Mouse (Mus musculus): ENCODE measurements around the gene Nprl2.

The Nprl2 gene

DNA sequence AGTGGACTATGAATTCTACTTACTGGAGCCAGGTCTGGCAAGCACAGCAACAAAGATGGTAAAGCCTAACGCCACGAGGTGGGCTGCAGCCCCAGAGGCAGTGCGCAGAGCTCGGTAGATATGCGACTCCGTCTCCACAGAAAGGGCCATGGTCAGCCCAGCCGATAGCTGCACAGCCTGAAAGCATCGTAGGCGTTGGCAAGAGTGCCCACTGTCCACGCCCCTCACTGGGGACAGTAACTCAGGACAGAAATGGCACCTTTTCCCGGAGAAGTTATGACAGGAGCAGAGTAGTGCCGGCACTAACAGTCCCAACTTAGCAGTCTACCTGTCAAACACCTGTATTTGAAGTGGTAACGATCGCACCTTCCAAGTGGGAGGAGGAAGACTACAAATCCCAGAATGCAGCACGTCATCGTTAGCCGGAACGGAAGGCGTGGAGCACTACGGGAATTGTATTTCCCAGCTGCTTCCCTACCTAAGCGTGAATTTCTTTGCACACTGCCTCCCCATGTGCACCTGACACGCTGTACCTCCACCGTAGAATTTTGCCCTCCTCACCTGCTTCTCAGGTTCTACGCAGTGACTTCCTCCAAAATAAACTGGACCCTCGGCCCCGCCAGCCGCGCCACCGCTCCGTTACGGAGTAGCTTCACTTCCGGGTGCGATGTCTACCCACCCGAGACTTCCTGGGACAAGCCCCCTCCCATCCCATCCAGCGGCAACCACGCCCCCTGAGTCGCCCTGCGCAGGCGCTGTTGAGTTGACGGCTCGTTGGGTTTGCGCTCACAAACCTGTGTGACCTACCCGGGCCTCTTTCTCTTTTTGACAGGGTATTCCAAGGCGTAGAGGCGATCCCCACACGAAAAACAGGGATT, at the start of gene Nprl2, which contains the start of gene Cyb561d2:
Gene Nprl2, plus strand, starts transcription at position 753 of the 878 bp plus-strand sequence.
Gene Cyb561d2, minus strand, starts transcription at position 720 of the 878 bp plus-strand sequence.
- peak; percentile 94 for DNase-seq (ENCODE audit: low spot score)

- DNase-seq (ENCODE audit: low spot score) = no peak
These were observed 48.5 kb upstream of the Nprl2 start for GRCm38 (mm10) chr9:107493511-107493910.

DNA sequence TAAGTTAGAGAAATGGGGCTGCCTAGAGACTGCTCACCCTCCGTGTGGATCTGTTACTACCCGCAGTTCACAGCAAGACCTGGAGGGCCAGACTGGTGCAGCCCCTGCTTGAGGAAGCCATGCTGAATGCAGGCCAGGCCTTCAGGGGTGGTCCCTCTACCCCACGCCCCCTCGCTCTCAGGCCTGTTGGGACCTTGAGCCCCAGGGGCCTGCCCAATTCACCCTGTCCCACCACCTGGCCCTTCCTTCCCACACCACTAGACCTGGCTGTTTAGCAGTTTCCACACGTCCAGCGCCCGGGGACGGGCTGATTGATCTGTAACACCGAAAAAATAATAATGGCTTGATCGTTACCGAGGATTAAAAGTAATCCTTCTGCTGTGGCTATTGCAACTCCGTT, 47.8 kb upstream of the Nprl2 start:
- DNase-seq (ENCODE audit: low spot score) = no peak

GRCm38 (mm10) chr9:107496359-107496758, 45.7 kb upstream of the Nprl2 start:
- no peak for DNase-seq (ENCODE audit: low spot score)

DNA sequence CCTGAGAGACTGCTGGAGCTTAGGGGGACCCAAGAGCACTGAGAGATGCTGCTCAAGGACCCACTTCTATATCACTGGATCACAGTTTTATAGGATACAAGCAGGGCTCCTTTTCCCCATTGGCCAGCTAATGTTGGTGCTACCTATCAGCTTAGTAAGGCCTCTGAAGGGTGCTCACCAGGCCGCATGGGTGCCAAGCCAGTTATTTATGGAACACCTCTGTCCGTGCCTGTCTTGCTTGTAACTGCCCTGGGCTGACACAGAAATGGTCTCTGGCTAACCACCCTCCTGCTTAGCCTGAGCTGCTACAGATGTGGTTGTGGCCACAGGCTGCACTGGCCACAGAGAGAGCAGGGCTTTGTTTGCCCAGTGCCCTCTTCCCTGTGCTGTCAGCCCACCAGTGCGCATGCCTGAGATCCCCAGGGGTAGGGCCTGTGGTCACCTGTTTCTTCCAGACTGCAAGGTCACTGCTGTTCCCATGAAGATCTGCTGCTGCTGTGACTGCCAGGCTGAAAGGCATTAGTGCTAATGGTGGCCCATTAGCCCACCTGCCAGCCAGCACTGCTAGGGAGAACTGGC, 41.2 kb upstream of the Nprl2 start:
- DNase-seq (ENCODE audit: low spot score) = no peak

GRCm38 (mm10) chr9:107502131-107502846, 39.7 kb upstream of the Nprl2 start:
- DNase-seq (ENCODE audit: low spot score) = no peak

GRCm38 (mm10) chr9:107504662-107505537, 37.1 kb upstream of the Nprl2 start:
- no peak for DNase-seq (ENCODE audit: low spot score)

GRCm38 (mm10) chr9:107508266-107508665, 33.8 kb upstream of the Nprl2 start:
- no peak for DNase-seq (ENCODE audit: low spot score)

- no peak for DNase-seq (ENCODE audit: low spot score)
These were observed 31.5 kb upstream of the Nprl2 start for GRCm38 (mm10) chr9:107510384-107511100.

- DNase-seq (ENCODE audit: low spot score) = no peak
These were observed 30.6 kb upstream of the Nprl2 start for GRCm38 (mm10) chr9:107511436-107511835.

DNA sequence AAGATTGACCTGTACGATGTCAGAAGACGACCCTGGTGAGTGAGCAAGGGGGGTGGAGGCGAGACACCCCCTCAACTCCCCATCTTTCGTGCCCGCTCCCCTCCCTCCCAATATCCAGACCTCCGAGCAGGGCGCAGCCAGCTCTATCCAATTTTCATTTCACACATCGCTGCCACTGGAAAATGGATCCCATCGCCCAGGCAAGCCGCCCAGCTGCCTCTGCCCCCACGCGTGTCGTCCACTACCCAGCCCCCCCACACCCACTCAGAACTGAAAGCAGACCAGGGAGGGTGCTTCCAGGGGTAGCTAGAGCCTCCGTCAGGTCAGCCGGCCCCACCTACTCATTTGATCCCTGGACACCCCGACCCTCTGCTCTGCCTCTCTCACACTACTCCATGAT, 29.7 kb upstream of the Nprl2 start:
- no peak for DNase-seq (ENCODE audit: low spot score)

DNA sequence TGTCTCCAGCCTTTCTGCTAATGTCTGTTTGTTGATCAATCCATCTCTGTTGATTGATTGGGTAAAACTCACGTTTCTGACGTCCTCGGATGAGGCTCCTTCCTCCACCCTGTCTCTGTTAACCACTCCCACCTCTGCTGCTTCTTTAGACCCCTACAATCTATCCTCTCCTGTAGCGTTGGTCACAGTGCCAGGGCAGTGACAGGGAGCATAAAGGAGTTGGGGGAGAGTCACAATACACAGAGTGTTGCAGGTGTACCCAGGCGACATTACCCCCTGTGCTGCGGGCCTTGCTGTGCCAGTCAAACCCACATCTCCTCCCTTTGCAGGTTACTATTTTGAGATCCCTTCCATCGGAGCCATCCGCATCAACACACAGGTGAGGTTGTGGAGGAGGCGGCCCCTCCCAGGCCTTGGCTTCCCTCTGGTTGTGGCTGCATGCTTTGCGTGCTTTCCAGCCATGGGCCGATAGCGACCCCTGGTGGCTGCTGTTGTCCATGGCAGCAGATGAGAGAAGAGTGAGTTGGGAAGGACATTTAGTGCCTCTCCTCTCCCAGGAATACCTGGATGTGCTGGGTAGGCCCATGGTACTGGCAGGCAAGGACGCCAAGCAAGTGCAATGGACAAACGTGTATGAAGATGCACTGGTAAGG, 27.6 kb upstream of the Nprl2 start:
- DNase-seq (ENCODE audit: low spot score) = peak; percentile 83

- DNase-seq (ENCODE audit: low spot score) = no peak
These were observed 21.7 kb upstream of the Nprl2 start for GRCm38 (mm10) chr9:107520331-107520730.

DNA sequence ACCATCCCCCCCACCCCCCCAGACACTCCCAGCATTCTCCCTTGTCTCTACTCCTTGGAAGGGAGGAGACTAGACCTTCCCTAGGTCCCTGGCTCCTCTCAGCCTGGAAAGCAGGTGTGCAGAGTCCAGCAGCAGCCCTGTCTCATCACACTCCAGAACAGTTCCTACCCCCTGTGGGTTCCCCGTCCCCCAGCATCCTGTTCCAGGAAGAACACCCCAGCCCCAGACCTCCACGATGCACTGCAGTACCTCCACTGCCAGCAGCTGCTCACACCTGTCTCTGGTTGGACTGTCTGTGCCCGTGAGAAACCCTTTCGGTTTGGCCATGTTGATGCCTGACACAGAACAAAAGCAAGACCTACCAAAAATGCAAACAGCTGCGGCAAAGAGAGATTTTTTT, 20.8 kb upstream of the Nprl2 start:
- DNase-seq (ENCODE audit: low spot score) = no peak

GRCm38 (mm10) chr9:107521711-107522399, 20.2 kb upstream of the Nprl2 start:
- DNase-seq (ENCODE audit: low spot score) = peak; percentile 63

- peak; percentile 42 for DNase-seq (ENCODE audit: low spot score)
These were observed 19.7 kb upstream of the Nprl2 start for GRCm38 (mm10) chr9:107522400-107522711.

DNA sequence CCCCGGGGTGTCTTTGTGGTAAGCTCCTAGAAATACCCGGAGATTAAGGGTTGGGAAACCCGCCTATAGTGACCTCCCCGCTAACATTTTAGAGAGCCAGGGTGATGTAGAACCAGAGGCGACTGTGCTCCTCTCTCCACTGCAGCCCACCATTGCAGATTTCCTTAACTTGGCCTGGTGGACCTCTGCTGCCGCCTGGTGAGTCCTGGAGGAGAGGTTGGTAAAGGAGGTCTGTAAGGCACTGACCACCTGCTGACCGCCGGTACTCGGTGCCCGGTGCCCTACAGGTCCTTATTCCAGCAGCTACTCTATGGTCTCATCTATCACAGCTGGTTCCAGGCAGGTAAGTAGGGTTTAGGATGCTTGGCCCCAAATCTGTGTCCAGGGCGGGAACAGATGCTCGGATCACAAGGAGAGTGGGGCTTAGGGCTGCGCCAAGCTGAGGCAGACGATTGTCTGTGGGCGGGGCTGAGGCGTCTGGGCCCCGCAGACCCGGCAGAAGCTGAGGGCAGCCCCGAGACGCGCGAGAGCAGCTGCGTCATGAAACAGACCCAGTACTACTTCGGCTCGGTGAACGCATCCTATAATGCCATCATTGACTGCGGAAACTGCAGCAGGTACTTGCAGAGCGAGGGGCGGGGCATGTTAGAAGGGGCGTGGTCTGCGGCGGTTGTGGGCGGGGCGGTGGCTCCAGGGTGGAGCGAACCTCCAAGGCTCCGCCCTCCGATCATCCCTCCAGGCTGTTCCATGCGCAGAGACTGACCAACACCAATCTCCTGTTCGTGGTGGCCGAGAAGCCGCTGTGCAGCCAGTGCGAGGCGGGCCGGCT, 15.6 kb upstream of the Nprl2 start:
- DNase-seq (ENCODE audit: low spot score) = peak; percentile 81

DNA sequence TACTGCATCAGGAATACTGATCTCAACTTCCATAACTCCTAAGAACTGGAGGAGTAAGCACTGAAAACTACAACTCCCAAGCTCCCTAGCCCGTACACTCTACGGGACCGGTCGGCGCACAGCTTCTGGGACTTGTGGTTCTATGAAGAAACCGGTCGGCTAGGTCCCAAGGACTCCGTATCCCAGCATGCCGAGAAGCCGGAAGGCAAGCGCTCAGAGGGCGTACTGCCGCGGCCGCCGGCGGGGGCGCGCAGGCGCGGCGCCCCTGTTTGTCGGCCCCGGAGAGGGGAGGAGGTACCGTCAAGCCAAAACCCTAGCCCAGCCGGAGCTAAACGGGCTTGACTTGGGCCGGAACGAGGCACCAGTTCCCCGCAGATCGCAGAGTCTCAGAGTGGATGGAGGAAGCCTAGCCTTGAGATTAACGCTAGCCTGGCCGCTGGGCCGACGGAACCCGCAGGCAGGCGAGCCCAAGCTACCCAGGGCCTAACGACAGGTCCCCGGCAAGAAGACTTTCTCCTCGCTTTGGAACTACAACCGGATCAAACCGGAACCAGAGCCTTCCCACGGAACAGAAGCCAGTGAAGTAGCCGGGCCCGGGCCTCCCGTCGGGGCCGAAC, 8.1 kb upstream of the Nprl2 start, which contains the start of gene Tmem115:
Gene Tmem115, plus strand, starts transcription at position 155 of the 617 bp plus-strand sequence.
- DNase-seq (ENCODE audit: low spot score) = peak; percentile 90

Measured in ovary, postnatal 36 days (tissue).